Mouse (Mus musculus) C3H10T1/2 (cell line): ENCODE measurements around the gene Gm10477. TPM values are rescaled to one million over a fixed set of nuclear protein-coding genes. Genes with fewer than 3 reads are reported as not detected.

Experiments
- polyA plus RNA-seq, 2 experiments: library from polyadenylated mRNA; unstranded; fragments of >200 nt; fragmentation: generic; extraction: Trizol; gene quantifications; one replicate each; pipeline ENCODE4 v1.2.1; 2012; ENCODE audit warnings: missing spikeins in 2 of 2

Gm10477 gene
- not detected for polyA plus RNA-seq

GRCm38 (mm10) chrX:56524442-56524841 is at the start of gene Gm10477:
Gene Gm10477, plus strand, starts transcription at chrX:56524742.

GRCm38 (mm10) chrX:56549506-56549905 is 25.0 kb downstream of the Gm10477 start, which contains the start of gene Gm648:
Gene Gm648, minus strand, starts transcription at chrX:56549606.

Other genes starting within 250 kb of the Gm10477 start
- under 1 TPM; 0.08 to 0.96 TPM for gene Zfp449, start 178.3 kb upstream of the Gm10477 start, polyA plus RNA-seq
- gene Smim10l2a, start 150.2 kb upstream of the Gm10477 start, polyA plus RNA-seq: under 1 TPM in 1 of 2 experiments, not detected in 1; 0.02 TPM
- gene Gm2174, start 76.8 kb upstream of the Gm10477 start, polyA plus RNA-seq: 1 to 10 TPM in 1 of 2 experiments, under 1 TPM in 1; 0.51 to 1.1 TPM
- 1 to 10 TPM in 1 of 2 experiments, under 1 TPM in 1; 0.13 to 2.7 TPM for gene Ints6l, start 69.9 kb upstream of the Gm10477 start, polyA plus RNA-seq
- gene Gm648, start 24.9 kb downstream of the Gm10477 start, polyA plus RNA-seq: not detected
- gene Mmgt1, start 73.3 kb downstream of the Gm10477 start, polyA plus RNA-seq: 1 to 10 TPM in 1 of 2 experiments, under 1 TPM in 1; 0.66 to 4.6 TPM
- 1 to 10 TPM; 1.1 to 8.2 TPM for gene Slc9a6, start 85.0 kb downstream of the Gm10477 start, polyA plus RNA-seq
- gene Fhl1, start 207.0 kb downstream of the Gm10477 start, polyA plus RNA-seq: under 1 TPM in 1 of 2 experiments, not detected in 1; 0.11 TPM